ENCODE assay signal across 8 mouse cellular contexts in the genomic region with DNA sequence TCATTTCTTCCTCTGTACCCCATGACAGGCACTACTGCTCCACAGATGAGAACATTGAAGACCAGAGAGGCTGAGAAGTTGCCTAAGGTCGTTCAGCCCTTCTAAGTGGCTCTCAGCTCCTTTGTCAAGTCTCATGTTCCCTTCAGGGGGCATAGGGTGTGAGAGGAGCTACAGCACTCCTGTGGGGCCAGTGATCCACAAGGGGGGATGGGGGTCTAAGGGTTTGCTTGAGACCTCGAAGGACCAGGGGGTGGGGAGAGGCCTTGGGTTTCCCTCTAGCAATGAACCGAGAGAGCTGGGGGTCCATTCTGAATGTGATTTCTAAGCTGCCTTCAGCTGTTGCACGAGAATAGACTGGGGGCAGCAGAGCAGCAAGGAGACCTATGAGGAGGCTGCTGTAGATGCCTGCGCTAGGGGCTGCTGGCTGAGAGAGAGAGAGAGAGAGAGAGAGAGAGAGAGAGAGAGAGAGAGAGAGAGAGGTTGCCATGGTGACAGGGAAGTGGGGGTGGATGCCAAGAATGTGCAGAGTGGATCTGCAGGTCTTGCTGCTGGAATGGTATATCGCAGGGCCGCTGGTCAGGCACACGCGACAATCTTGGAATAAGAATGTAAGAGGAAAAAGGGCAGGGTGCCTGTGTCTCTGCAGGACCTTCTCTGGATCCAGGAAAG. TPM values are rescaled to one million over a fixed set of nuclear protein-coding genes. Genes with fewer than 3 reads are reported as not detected.
DNase-seq lines count a peak whose midpoint lies in the region; ATAC-seq and TF ChIP-seq lines count a peak whose summit lies in the region.

No protein-coding gene starts in this region.

- peaks cover 33% of the 10 kb centered on the region for H3K36me3 ChIP-seq in intestine, embryonic 14.5 days (ENCODE audit: control insufficient read depth, insufficient read depth, low read length)
- H3K36me3 ChIP-seq in intestine, postnatal 0 days (ENCODE audit: control insufficient read depth, insufficient read depth) = peaks cover 50% of the 10 kb centered on the region
- H3K36me3 ChIP-seq in forebrain, postnatal 0 days (ENCODE audit: insufficient read depth) = peaks cover 38% of the 10 kb centered on the region
- peaks cover 28% of the 10 kb centered on the region for H3K36me3 ChIP-seq in limb, embryonic 12.5 days

- H3K4me3 ChIP-seq in intestine, embryonic 14.5 days (ENCODE audit: low read depth, low read length) = no peak overlapping the region
- H3K4me3 ChIP-seq in intestine, postnatal 0 days (ENCODE audit: low read depth, low read length) = no peak overlapping the region
- no peak overlapping the region for H3K4me3 ChIP-seq in bone marrow macrophage, adult 2 months (ENCODE audit: insufficient read depth, low read length)
- no peak overlapping the region for H3K4me3 ChIP-seq in forebrain, postnatal 0 days (ENCODE audit: low read depth, low read length)
- H3K4me3 ChIP-seq in limb, embryonic 12.5 days (replicated peaks) = no peak overlapping the region

- WGBS in intestine, embryonic 14.5 days = 14% methylated on average over 9 of the region's 9 CpGs
- 29% methylated on average over 9 of the region's 9 CpGs for WGBS in intestine, postnatal 0 days
- WGBS in forebrain, postnatal 0 days = 5% methylated on average over 9 of the region's 9 CpGs
- WGBS in limb, embryonic 12.5 days = 22% methylated on average over 9 of the region's 9 CpGs

- ATAC-seq in intestine, embryonic 14.5 days (replicated peaks; ENCODE audit: low FRiP score, low TSS enrichment, low read depth) = peak; percentile 68
- no peak for ATAC-seq in intestine, postnatal 0 days
- ATAC-seq in forebrain, postnatal 0 days = peak; percentile 91
- peak; percentile 63 for ATAC-seq in limb, embryonic 12.5 days (ENCODE audit: insufficient number of reproducible peaks, insufficient read depth, low FRiP score, low TSS enrichment, low read depth)

- TF ChIP-seq POLR2A in bone marrow macrophage, adult 2 months (IDR thresholded peaks at IDR 0.05; ENCODE audit: borderline replicate concordance, low read depth, low read length) = no peak

- peak overlapping the region; percentile 59; the same call in 1 of the 2 replicates for H3K27ac ChIP-seq in intestine, embryonic 14.5 days (ENCODE audit: low read depth)
- H3K27ac ChIP-seq in intestine, postnatal 0 days (ENCODE audit: low read depth, low read length) = no peak overlapping the region
- H3K27ac ChIP-seq in bone marrow macrophage, adult 2 months (ENCODE audit: insufficient read depth, low read depth, low read length) = peak overlapping the region; percentile 21
- H3K27ac ChIP-seq in forebrain, postnatal 0 days (ENCODE audit: low read depth, low read length) = peak overlapping the region; percentile 66
- H3K27ac ChIP-seq in limb, embryonic 12.5 days = peak overlapping the region; percentile 82

- H3K4me2 ChIP-seq in intestine, embryonic 14.5 days (ENCODE audit: low read length) = 0 out of 2 replicates have a peak overlapping the region, but pooled peaks have one; percentile 11
- H3K4me2 ChIP-seq in intestine, postnatal 0 days (replicated peaks; ENCODE audit: low read depth) = no peak overlapping the region
- peak overlapping the region; percentile 23; the same call in 1 of the 2 replicates for H3K4me2 ChIP-seq in forebrain, postnatal 0 days (ENCODE audit: low read depth)
- H3K4me2 ChIP-seq in limb, embryonic 12.5 days = peak overlapping the region; percentile 22; the same call in 1 of the 2 replicates

- H3K4me1 ChIP-seq in intestine, embryonic 14.5 days (replicated peaks; ENCODE audit: control insufficient read depth, insufficient read depth, low read length) = peaks cover 27% of the 10 kb centered on the region
- no peaks in the 10 kb centered on the region; the same call in 1 of the 2 replicates for H3K4me1 ChIP-seq in intestine, postnatal 0 days (replicated peaks; ENCODE audit: control insufficient read depth, insufficient read depth, low read length)
- peaks cover 42% of the 10 kb centered on the region for H3K4me1 ChIP-seq in bone marrow macrophage, adult 2 months (ENCODE audit: control insufficient read depth, insufficient read depth, low read length)
- H3K4me1 ChIP-seq in forebrain, postnatal 0 days (ENCODE audit: insufficient read depth) = peaks cover 24% of the 10 kb centered on the region
- H3K4me1 ChIP-seq in limb, embryonic 12.5 days (replicated peaks) = peaks cover 38% of the 10 kb centered on the region

- H3K9ac ChIP-seq in intestine, embryonic 14.5 days (ENCODE audit: low read length) = no peak overlapping the region
- H3K9ac ChIP-seq in intestine, postnatal 0 days (ENCODE audit: low read depth, low read length) = no peak overlapping the region
- peak overlapping the region; percentile 31; the same call in 1 of the 2 replicates for H3K9ac ChIP-seq in forebrain, postnatal 0 days
- 0 out of 2 replicates have a peak overlapping the region, but pooled peaks have one; percentile 0 for H3K9ac ChIP-seq in limb, embryonic 12.5 days (replicated peaks)

- no peak for TF ChIP-seq CTCF in intestine, postnatal 0 days (IDR thresholded peaks at IDR 0.05; ENCODE audit: low read depth)
- no peak for TF ChIP-seq CTCF in bone marrow macrophage, adult 2 months (IDR thresholded peaks at IDR 0.05; ENCODE audit: low read depth, low read length)
- TF ChIP-seq CTCF in forebrain, postnatal 0 days (IDR thresholded peaks at IDR 0.05; ENCODE audit: low read depth) = peak; percentile 37

- no peaks in the 10 kb centered on the region for H3K9me3 ChIP-seq in intestine, embryonic 14.5 days (ENCODE audit: control insufficient read depth, low read length)
- no peaks in the 10 kb centered on the region for H3K9me3 ChIP-seq in intestine, postnatal 0 days (ENCODE audit: control insufficient read depth)
- no peaks in the 10 kb centered on the region for H3K9me3 ChIP-seq in forebrain, postnatal 0 days (ENCODE audit: low read length)
- H3K9me3 ChIP-seq in limb, embryonic 12.5 days = no peaks in the 10 kb centered on the region

- no peak for DNase-seq in intestine, embryonic 14.5 days (ENCODE audit: low spot score)
- peak; percentile 75 for DNase-seq in forebrain, postnatal 0 days
- DNase-seq in retina, postnatal 1 day = peak; percentile 88
- DNase-seq in spleen, postnatal 36 days (ENCODE audit: low spot score in 2 of 2) = no peak
- no peak for DNase-seq in B cell, adult 2 months

- H3K27me3 ChIP-seq in intestine, embryonic 14.5 days (replicated peaks; ENCODE audit: control insufficient read depth, insufficient read depth, low read length) = no peaks in the 10 kb centered on the region
- H3K27me3 ChIP-seq in intestine, postnatal 0 days (replicated peaks; ENCODE audit: control insufficient read depth, insufficient read depth, low read length) = no peaks in the 10 kb centered on the region
- H3K27me3 ChIP-seq in forebrain, postnatal 0 days (ENCODE audit: insufficient read depth, low read length) = no peaks in the 10 kb centered on the region
- H3K27me3 ChIP-seq in limb, embryonic 12.5 days = no peaks in the 10 kb centered on the region

RNA-seq across cellular contexts. Expression of a gene that starts 36.1 kb away (rescaled TPM):
- polyA plus RNA-seq in intestine, embryonic 14.5 days (2014; fragmentation: Nextera tagmentation; extraction: Ambion mirVana) = 69.0 and 74.0 TPM in 2 replicates
- polyA plus RNA-seq in intestine, postnatal 0 days (2015; fragmentation: Nextera tagmentation; extraction: Ambion mirVana) = 109 and 127 TPM in 2 replicates
- polyA plus RNA-seq in bone marrow macrophage, adult 2 months (2012; ENCODE audit: insufficient read depth, insufficient read length, missing spikeins) = 510 and 575 TPM in 2 replicates
- total RNA-seq in forebrain, postnatal 0 days (2014; rRNA removed) = 72.2 and 101 TPM in 2 replicates
- 89.5 and 139 TPM in 2 replicates for polyA plus RNA-seq in forebrain, postnatal 0 days (2015; fragmentation: Nextera tagmentation; extraction: Ambion mirVana)
- 45.4 and 47.1 TPM in 2 replicates for polyA plus RNA-seq in limb, embryonic 12.5 days (2016; fragmentation: Nextera tagmentation; extraction: Ambion mirVana)

Comparison
In these comparisons a context has a peak if more than half of its experiments do, and no peak if none do; other contexts are left out.
1. DNase-seq: peak in forebrain, postnatal 0 days (single experiment) and retina, postnatal 1 day (single experiment); none in intestine, embryonic 14.5 days (single experiment), spleen, postnatal 36 days (0 of 2) and B cell, adult 2 months (0 of 2).
2. H3K9ac ChIP-seq: peak in forebrain, postnatal 0 days (single experiment) and limb, embryonic 12.5 days (single experiment); none in intestine, embryonic 14.5 days (single experiment) and intestine, postnatal 0 days (single experiment).